Mouse (Mus musculus): ENCODE measurements at regions not wholly inside any gene's neighbourhood (a gene's known extent, or its start where the extent isn't known, plus 50 kb on each side); places are given as distances from the start of the nearest gene placed in this dataset.

DNA sequence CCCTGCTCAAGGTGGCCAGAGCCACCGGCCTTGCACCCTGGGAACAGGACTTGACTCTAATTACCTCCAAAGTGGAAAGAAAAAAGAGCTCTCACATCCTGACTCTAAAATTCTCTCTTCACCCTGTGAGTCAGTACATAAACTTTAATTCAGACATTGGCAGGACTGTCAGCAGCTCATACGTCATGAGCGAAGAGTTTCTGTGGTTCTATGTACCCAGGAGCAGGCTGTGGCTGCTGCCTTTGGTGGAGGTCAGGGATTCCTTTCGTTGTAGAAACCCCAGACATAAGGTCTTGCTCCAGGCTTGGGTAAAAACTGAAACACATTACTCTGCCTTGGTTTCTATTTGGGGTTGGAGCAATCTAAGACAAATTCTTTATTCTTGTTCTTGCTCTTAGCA, 319.4 kb downstream of the Foxa2 start:
- TF ChIP-seq POLR2A (IDR thresholded peaks at IDR 0.05; ENCODE audit: control insufficient read depth, extremely low read depth, insufficient read depth, low read length, poor library complexity) (no peak), CTCF (IDR thresholded peaks at IDR 0.05; ENCODE audit: borderline replicate concordance, control insufficient read depth, extremely low read depth, insufficient read depth, low read length, poor library complexity) (no peak)
